Mouse (Mus musculus) CD4-positive naive resting alpha-beta T cell, adult 57 days (primary cell): ENCODE data around the gene Trim6. TPM values are rescaled to one million over a fixed set of nuclear protein-coding genes. Genes with fewer than 3 reads are reported as not detected.

Experiments used
- total RNA-seq: library from RNA; stranded (reverse); gene quantifications from one replicate; pipeline ENCODE4 v1.2.4, GENCODE M21; 2023

Trim6 gene
- total RNA-seq, result not detected

GRCm38 (mm10) chr7:104218701-104219569 lies at the start of gene Trim6:
Gene Trim6 (plus strand): TSS chr7:104218793.

GRCm38 (mm10) chr7:104183292-104183691 lies 35.3 kb upstream of the Trim6 start, which contains the start of gene Olfr648:
Gene Olfr648 (minus strand): TSS chr7:104183392.

GRCm38 (mm10) chr7:104195885-104196284 lies 22.7 kb upstream of the Trim6 start, which contains the start of gene Olfr649:
Gene Olfr649 (minus strand): TSS chr7:104195985.

GRCm38 (mm10) chr7:104244287-104245181 lies 25.9 kb downstream of the Trim6 start, which contains the start of gene Trim34a:
Gene Trim34a (plus strand): TSS chr7:104244457.

Other genes starting within 250 kb of the Trim6 start
- gene Olfr635, start 247.6 kb upstream of the Trim6 start, total RNA-seq, result not detected
- gene Olfr638, start 220.0 kb upstream of the Trim6 start, total RNA-seq, result not detected
- gene Olfr639, start 201.5 kb upstream of the Trim6 start, total RNA-seq, result 0.21 TPM
- gene Olfr640, start 193.2 kb upstream of the Trim6 start, total RNA-seq, result not detected
- not detected for gene Olfr641, start 183.3 kb upstream of the Trim6 start, total RNA-seq
- not detected for gene Olfr642, start 166.1 kb upstream of the Trim6 start, total RNA-seq
- gene 4930516K23Rik, start 157.3 kb upstream of the Trim6 start, total RNA-seq, result not detected
- gene Olfr644, start 146.9 kb upstream of the Trim6 start, total RNA-seq, result not detected
- gene Olfr645, start 133.3 kb upstream of the Trim6 start, total RNA-seq, result not detected
- not detected for gene Olfr646, start 113.9 kb upstream of the Trim6 start, total RNA-seq
- not detected for gene Ubqln5, start 89.0 kb upstream of the Trim6 start, total RNA-seq
- gene Olfr643, start 81.4 kb upstream of the Trim6 start, total RNA-seq, result not detected
- gene Ubqln3, start 75.5 kb upstream of the Trim6 start, total RNA-seq, result not detected
- not detected for gene Ubqlnl, start 68.2 kb upstream of the Trim6 start, total RNA-seq
- not detected for gene Olfm5, start 54.0 kb upstream of the Trim6 start, total RNA-seq
- not detected for gene Olfr648, start 35.4 kb upstream of the Trim6 start, total RNA-seq
- not detected for gene Olfr649, start 22.8 kb upstream of the Trim6 start, total RNA-seq
- 25.1 TPM for gene Trim34a, start 25.7 kb downstream of the Trim6 start, total RNA-seq
- gene Trim5, start 69.3 kb downstream of the Trim6 start, total RNA-seq, result 22.3 TPM
- 99.6 TPM for gene Trim12a, start 96.7 kb downstream of the Trim6 start, total RNA-seq
- 0.68 TPM for gene Trim34b, start 110.7 kb downstream of the Trim6 start, total RNA-seq
- gene Trim12c, start 134.6 kb downstream of the Trim6 start, total RNA-seq, result 37.2 TPM
- 1.8 TPM for gene Trim30b, start 151.1 kb downstream of the Trim6 start, total RNA-seq
- gene Trim30c, start 182.0 kb downstream of the Trim6 start, total RNA-seq, result 0.77 TPM
- gene Trim30a, start 246.4 kb downstream of the Trim6 start, total RNA-seq, result 58.6 TPM